Mouse (Mus musculus) mature B cell (primary cell): ENCODE results near the gene Ttll1.
"Not testable (repeated sequence)": the region's sequence is repeated elsewhere in the genome, so short reads cannot be mapped to it uniquely, and the experiment has no call there.

Experiments used
- in situ Hi-C: fragments of 300-500 bp; cut with MboI; formaldehyde crosslinking; loops from 2 replicates; pipeline ENCODE4 v1.14.3; 2019

Gene Ttll1

GRCm38 (mm10) chr15:83523638-83524332, 13.1 kb upstream of the Ttll1 start:
- in situ Hi-C loops, result no loop called here

- in situ Hi-C loops, result no loop called here
Observed at GRCm38 (mm10) chr15:83523196-83523595, 12.5 kb upstream of the Ttll1 start.

- in situ Hi-C loops, result no loop called here
Observed at GRCm38 (mm10) chr15:83520861-83521382, 10.2 kb upstream of the Ttll1 start.

- in situ Hi-C loops, result no loop called here
Observed at GRCm38 (mm10) chr15:83518215-83519048, 7.7 kb upstream of the Ttll1 start.

GRCm38 (mm10) chr15:83515018-83515417, 4.3 kb upstream of the Ttll1 start:
- in situ Hi-C loops, result no loop called here

GRCm38 (mm10) chr15:83512489-83513281, 2.0 kb upstream of the Ttll1 start:
- in situ Hi-C loops, result no loop called here

GRCm38 (mm10) chr15:83509950-83510804, 516 bp downstream of the Ttll1 start:
- in situ Hi-C loops, result no loop called here

- in situ Hi-C loops, result not testable (repeated sequence)
Observed at GRCm38 (mm10) chr15:83501483-83501882, 9.2 kb downstream of the Ttll1 start.

- in situ Hi-C loops, result no loop called here
Observed at GRCm38 (mm10) chr15:83500352-83500751, 10.3 kb downstream of the Ttll1 start.

- in situ Hi-C loops, result no loop called here
Observed at GRCm38 (mm10) chr15:83499211-83499755, 11.4 kb downstream of the Ttll1 start.

- in situ Hi-C loops, result no loop called here
Observed at GRCm38 (mm10) chr15:83497299-83497698, 13.4 kb downstream of the Ttll1 start.

GRCm38 (mm10) chr15:83495787-83496367, 14.8 kb downstream of the Ttll1 start:
- in situ Hi-C loops, result no loop called here

GRCm38 (mm10) chr15:83495195-83495594, 15.5 kb downstream of the Ttll1 start:
- in situ Hi-C loops, result no loop called here

GRCm38 (mm10) chr15:83494572-83494920, 16.1 kb downstream of the Ttll1 start:
- in situ Hi-C loops, result no loop called here

GRCm38 (mm10) chr15:83493856-83494571, 16.7 kb downstream of the Ttll1 start:
- in situ Hi-C loops, result no loop called here

- in situ Hi-C loops, result no loop called here
Observed at GRCm38 (mm10) chr15:83491891-83492290, 18.8 kb downstream of the Ttll1 start.

GRCm38 (mm10) chr15:83489471-83489870, 21.2 kb downstream of the Ttll1 start:
- in situ Hi-C loops, result no loop called here

- in situ Hi-C loops, result no loop called here
Observed at GRCm38 (mm10) chr15:83487477-83488115, 23.1 kb downstream of the Ttll1 start.

- in situ Hi-C loops, result no loop called here
Observed at GRCm38 (mm10) chr15:83484311-83484710, 26.4 kb downstream of the Ttll1 start.
